In the genomic region with DNA sequence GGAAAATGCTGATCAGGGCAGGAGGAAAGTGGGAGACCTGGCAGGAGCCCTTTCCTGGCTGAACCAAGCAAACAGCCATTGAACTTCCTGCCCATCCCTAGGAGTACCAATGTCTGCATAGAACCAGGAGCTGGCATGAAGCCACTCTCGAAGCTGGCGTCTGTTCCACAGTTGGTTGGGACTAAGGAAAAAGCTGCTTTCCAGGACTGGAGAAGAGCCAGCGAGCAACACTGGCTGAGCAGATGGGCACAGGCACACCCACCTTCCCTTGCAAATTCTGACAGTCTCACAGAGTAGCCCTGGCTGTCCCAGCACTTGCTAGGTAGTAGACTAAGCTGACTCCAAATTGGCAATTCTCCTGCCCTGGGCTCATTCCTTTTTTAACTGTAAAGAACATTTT, we compare ENCODE assay signal across 10 mouse cellular contexts. TPM values are rescaled to one million over a fixed set of nuclear protein-coding genes. Genes with fewer than 3 reads are reported as not detected.
DNase-seq lines count a peak whose midpoint lies in the region; ATAC-seq lines count a peak whose summit lies in the region.
"Had no signal": no experiment of that assay in that cellular context is flagged by ENCODE, and none has a peak within 500 bp of the region (broad histone marks: within the 10 kb centered on the region; RNA-seq: fewer than 3 reads in every experiment).

No protein-coding gene starts in this region.

- H3K36me3 ChIP-seq in hindbrain, embryonic 14.5 days (replicated peaks; ENCODE audit: control insufficient read depth, insufficient read depth): peaks cover 4% of the 10 kb centered on the region; the same call in 1 of the 2 replicates
- H3K36me3 ChIP-seq in hindbrain, embryonic 13.5 days: 0 out of 2 replicates have a peak, but pooled peaks cover 5% of the 10 kb centered on the region
- peaks cover 8% of the 10 kb centered on the region for H3K36me3 ChIP-seq in limb, embryonic 15.5 days

- H3K9ac ChIP-seq in hindbrain, embryonic 14.5 days: no peak overlapping the region
- H3K9ac ChIP-seq in hindbrain, embryonic 13.5 days: no peak overlapping the region
- no peak overlapping the region for H3K9ac ChIP-seq in limb, embryonic 15.5 days
- H3K9ac ChIP-seq: embryonic facial prominence, embryonic 12.5 days had no signal

- H3K27ac ChIP-seq in hindbrain, embryonic 14.5 days: no peak overlapping the region
- H3K27ac ChIP-seq in hindbrain, embryonic 13.5 days: no peak overlapping the region
- H3K27ac ChIP-seq in limb, embryonic 15.5 days: peak overlapping the region; percentile 82
- H3K27ac ChIP-seq: macrophage had no signal

- no peak; the same call in 1 of the 2 replicates for ATAC-seq in hindbrain, embryonic 14.5 days (ENCODE audit: low FRiP score)
- ATAC-seq in hindbrain, embryonic 13.5 days (ENCODE audit: low FRiP score): no peak
- ATAC-seq in limb, embryonic 15.5 days (ENCODE audit: insufficient number of reproducible peaks, low FRiP score, low TSS enrichment, low read depth): no peak; the same call in 1 of the 2 replicates

- H3K27me3 ChIP-seq in hindbrain, embryonic 14.5 days (ENCODE audit: control insufficient read depth, insufficient read depth, low read length): no peaks in the 10 kb centered on the region
- no peaks in the 10 kb centered on the region for H3K27me3 ChIP-seq in hindbrain, embryonic 13.5 days
- H3K27me3 ChIP-seq in limb, embryonic 15.5 days: no peaks in the 10 kb centered on the region
- H3K27me3 ChIP-seq: embryonic facial prominence, embryonic 12.5 days had no signal

- H3K9me3 ChIP-seq in hindbrain, embryonic 14.5 days (ENCODE audit: control insufficient read depth, low read length): no peaks in the 10 kb centered on the region
- H3K9me3 ChIP-seq in hindbrain, embryonic 13.5 days: no peaks in the 10 kb centered on the region
- no peaks in the 10 kb centered on the region for H3K9me3 ChIP-seq in limb, embryonic 15.5 days
- H3K9me3 ChIP-seq: embryonic facial prominence, embryonic 12.5 days had no signal

- no peak overlapping the region for H3K4me2 ChIP-seq in hindbrain, embryonic 14.5 days (replicated peaks)
- no peak overlapping the region for H3K4me2 ChIP-seq in hindbrain, embryonic 13.5 days
- H3K4me2 ChIP-seq in limb, embryonic 15.5 days: no peak overlapping the region
- H3K4me2 ChIP-seq: embryonic facial prominence, embryonic 12.5 days had no signal

- H3K4me3 ChIP-seq in hindbrain, embryonic 14.5 days (replicated peaks; ENCODE audit: low read length): no peak overlapping the region
- H3K4me3 ChIP-seq in hindbrain, embryonic 13.5 days: no peak overlapping the region
- no peak overlapping the region for H3K4me3 ChIP-seq in limb, embryonic 15.5 days
- H3K4me3 ChIP-seq: embryonic facial prominence, embryonic 12.5 days had no signal

- peak; percentile 77 for DNase-seq in hindbrain, embryonic 14.5 days (ENCODE audit: low spot score)
- peak; percentile 85 for DNase-seq in adipocyte (ENCODE audit: low spot score)
- peak; percentile 82 for DNase-seq in cerebellum, adult 9-11 months
- DNase-seq in kidney, postnatal 25 days: peak; percentile 61 to 62
- DNase-seq in spleen, adult 18-20 months: no peak
- no peak for DNase-seq in thymus, postnatal 25 days

- 67% methylated on average over 3 of the region's 3 CpGs for WGBS in hindbrain, embryonic 14.5 days
- WGBS in hindbrain, embryonic 13.5 days: 57% methylated on average over 3 of the region's 3 CpGs
- 42% methylated on average over 3 of the region's 3 CpGs for whole genome bisulfite sequencing in limb, embryonic 15.5 days

- peaks cover 4% of the 10 kb centered on the region for H3K4me1 ChIP-seq in hindbrain, embryonic 14.5 days (replicated peaks; ENCODE audit: control insufficient read depth, insufficient read depth, low read length)
- peaks cover 19% of the 10 kb centered on the region for H3K4me1 ChIP-seq in hindbrain, embryonic 13.5 days (replicated peaks)
- H3K4me1 ChIP-seq in limb, embryonic 15.5 days: peaks cover 32% of the 10 kb centered on the region

RNA-seq across cellular contexts. Expression of a gene that starts 3.5 kb away (rescaled TPM):
- 0.09 TPM in 1 of 2 replicates, not detected in the other for polyA plus RNA-seq in hindbrain, embryonic 14.5 days (2014; fragmentation: Nextera tagmentation; extraction: Ambion mirVana)
- not detected in 2 replicates for polyA plus RNA-seq in hindbrain, embryonic 13.5 days (2015; fragmentation: Nextera tagmentation; extraction: Ambion mirVana)
- not detected in 2 replicates for polyA plus RNA-seq in limb, embryonic 15.5 days (2015; fragmentation: Nextera tagmentation; extraction: Ambion mirVana)
- polyA plus RNA-seq: embryonic facial prominence, embryonic 12.5 days; macrophage had no signal

RNA-seq across cellular contexts. Expression of a gene that starts 22.5 kb away (rescaled TPM):
- polyA plus RNA-seq in hindbrain, embryonic 14.5 days (2014; fragmentation: Nextera tagmentation; extraction: Ambion mirVana): 41.4 and 43.3 TPM in 2 replicates
- 48.5 TPM in 2 replicates for polyA plus RNA-seq in hindbrain, embryonic 13.5 days (2015; fragmentation: Nextera tagmentation; extraction: Ambion mirVana)
- polyA plus RNA-seq in limb, embryonic 15.5 days (2015; fragmentation: Nextera tagmentation; extraction: Ambion mirVana): 85.6 and 108 TPM in 2 replicates

RNA-seq across cellular contexts. Expression of a gene that starts 24.5 kb away (rescaled TPM):
- 348 and 365 TPM in 2 replicates for polyA plus RNA-seq in hindbrain, embryonic 14.5 days (2014; fragmentation: Nextera tagmentation; extraction: Ambion mirVana)
- 320 and 330 TPM in 2 replicates for polyA plus RNA-seq in hindbrain, embryonic 13.5 days (2015; fragmentation: Nextera tagmentation; extraction: Ambion mirVana)
- polyA plus RNA-seq in limb, embryonic 15.5 days (2015; fragmentation: Nextera tagmentation; extraction: Ambion mirVana): 236 and 246 TPM in 2 replicates

Comparison
In these comparisons a context has a peak if more than half of its experiments do, and no peak if none do; other contexts are left out.
1. DNase-seq: peak in hindbrain, embryonic 14.5 days (single experiment), adipocyte (single experiment), cerebellum, adult 9-11 months (single experiment) and kidney, postnatal 25 days (2 of 2); none in spleen, adult 18-20 months (0 of 2) and thymus, postnatal 25 days (single experiment).